In the genomic region with DNA sequence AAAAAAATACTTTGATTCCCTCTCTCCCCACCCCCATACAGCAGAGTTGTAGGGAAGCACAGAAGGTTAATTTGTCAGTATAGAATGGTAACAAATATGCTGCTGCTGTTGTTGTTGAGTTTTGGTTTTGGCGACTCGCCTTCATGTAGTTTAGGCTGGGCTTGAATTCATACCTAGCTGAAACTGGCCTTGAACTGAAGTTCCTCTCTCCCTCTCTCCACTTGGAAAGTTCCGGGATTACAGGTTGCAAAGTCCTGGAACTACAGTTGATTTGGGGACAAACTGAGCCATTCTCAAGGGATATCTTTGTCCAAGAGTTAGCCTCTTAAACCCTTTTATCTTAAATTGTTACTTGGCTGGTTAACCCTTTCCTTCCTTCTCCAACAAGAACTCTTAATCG, we compare ENCODE assay signal across 34 mouse cellular contexts.
"Had no signal": no experiment of that assay in that cellular context is flagged by ENCODE, and none has a peak within 500 bp of the region (broad histone marks: within the 10 kb centered on the region; RNA-seq: fewer than 3 reads in every experiment).

No protein-coding gene starts in this region.

- H3K27me3 ChIP-seq: heart, embryonic 13.5 days; heart, embryonic 15.5 days; hindbrain, embryonic 12.5 days; hindbrain, embryonic 13.5 days; hindbrain, embryonic 15.5 days; intestine, embryonic 15.5 days; kidney, embryonic 15.5 days had no signal

- H3K27ac ChIP-seq: heart, embryonic 10.5 days; heart, embryonic 13.5 days; heart, embryonic 15.5 days; hindbrain, embryonic 10.5 days; hindbrain, embryonic 12.5 days; hindbrain, embryonic 13.5 days; hindbrain, embryonic 14.5 days; hindbrain, embryonic 15.5 days; hindbrain, postnatal 0 days; intestine, embryonic 15.5 days; kidney, embryonic 15.5 days; kidney, postnatal 0 days had no signal

- H3K9me3 ChIP-seq: heart, embryonic 10.5 days; heart, embryonic 13.5 days; heart, embryonic 15.5 days; hindbrain, embryonic 10.5 days; hindbrain, embryonic 12.5 days; hindbrain, embryonic 13.5 days; hindbrain, embryonic 15.5 days; intestine, embryonic 15.5 days; kidney, embryonic 15.5 days had no signal

- H3K9ac ChIP-seq: heart, embryonic 13.5 days; heart, embryonic 15.5 days; hindbrain, embryonic 12.5 days; hindbrain, embryonic 13.5 days; hindbrain, embryonic 14.5 days; hindbrain, embryonic 15.5 days; intestine, embryonic 15.5 days; kidney, embryonic 15.5 days had no signal

- ATAC-seq: hindbrain, embryonic 16.5 days; hindbrain, postnatal 0 days; inflammation-experienced regulatory T-cells, adult 6 months; intestine, embryonic 15.5 days; intestine, embryonic 16.5 days; intestine, postnatal 0 days had no signal

- DNase-seq: heart, postnatal 10 days; heart, postnatal 14 days; heart, postnatal 36 days; heart, postnatal 4 days; kidney, adult 11 months; kidney, adult 18-20 months; kidney, adult 2 months; kidney, adult 8-10 months; kidney, adult 9 months; kidney, postnatal 10 days; kidney, postnatal 14 days; kidney, postnatal 25 days; kidney, postnatal 36 days; kidney, postnatal 4 days; layer of hippocampus, adult 9-11 months; layer of hippocampus, postnatal 36 days had no signal

- H3K4me2 ChIP-seq: heart, embryonic 11.5 days; heart, embryonic 13.5 days; heart, embryonic 15.5 days; hindbrain, embryonic 12.5 days; hindbrain, embryonic 13.5 days; hindbrain, embryonic 14.5 days; hindbrain, embryonic 15.5 days; intestine, embryonic 15.5 days; kidney, embryonic 15.5 days had no signal

- H3K4me3 ChIP-seq: heart, embryonic 10.5 days; heart, embryonic 13.5 days; heart, embryonic 15.5 days; hindbrain, embryonic 10.5 days; hindbrain, embryonic 12.5 days; hindbrain, embryonic 13.5 days; hindbrain, embryonic 15.5 days; intestine, embryonic 15.5 days; kidney, embryonic 15.5 days; layer of hippocampus, adult 2 months had no signal

- H3K36me3 ChIP-seq: heart, embryonic 10.5 days; intestine, embryonic 15.5 days had no signal
